Mouse (Mus musculus) embryonic facial prominence, embryonic 15.5 days (tissue): ENCODE results near the gene Tmem50b. TPM values are rescaled to one million over a fixed set of nuclear protein-coding genes. Genes with fewer than 3 reads are reported as not detected.

Experiments
- ATAC-seq: fragments of 200-750 bp; cut with Nextera tagmentation; 2 replicates; pipeline ENCODE4 v1.8.0; 2017; ENCODE audit warnings: low read depth, moderate TSS enrichment; ENCODE audit not compliant: insufficient number of reproducible peaks, low FRiP score, low TSS enrichment
- H3K27ac ChIP-seq: fragments of 300-500 bp; sonication (generic); replicated peaks from 2 replicates; pipeline ENCODE4 v1.5.1; 2015; ENCODE audit warnings: mild to moderate bottlenecking, inconsistent platforms
- H3K27me3 ChIP-seq: fragments of 300-500 bp; sonication (generic); 2 replicates; pipeline ENCODE4 v1.6.1; 2015; ENCODE audit warnings: inconsistent platforms
- H3K36me3 ChIP-seq: fragments of 300-500 bp; sonication (generic); 2 replicates; pipeline ENCODE4 v1.6.1; 2015; ENCODE audit warnings: mild to moderate bottlenecking, inconsistent platforms
- H3K4me1 ChIP-seq: fragments of 300-500 bp; sonication (generic); 2 replicates; pipeline ENCODE4 v1.6.1; 2015; ENCODE audit warnings: inconsistent platforms
- H3K4me2 ChIP-seq: fragments of 300-500 bp; sonication (generic); replicated peaks from 2 replicates; pipeline ENCODE4 v1.6.1; 2015; ENCODE audit warnings: mild to moderate bottlenecking, inconsistent platforms
- H3K4me3 ChIP-seq: fragments of 300-500 bp; sonication (generic); replicated peaks from 2 replicates; pipeline ENCODE4 v1.5.1; 2015; ENCODE audit warnings: mild to moderate bottlenecking, inconsistent platforms
- H3K9ac ChIP-seq: fragments of 300-500 bp; sonication (generic); 2 replicates; pipeline ENCODE4 v1.6.1; 2015; ENCODE audit warnings: inconsistent platforms
- H3K9me3 ChIP-seq: fragments of 300-500 bp; sonication (generic); replicated peaks from 2 replicates; pipeline ENCODE4 v1.6.1; 2016; ENCODE audit warnings: inconsistent platforms
- WGBS: fragments of 180-500 bp; shearing (Covaris S2); methylation state at CpG from one replicate; pipeline ENCODE4 v1.1.7; 2015; 5-methylcytosine and 5-hydroxymethylcytosine counted together
- polyA plus RNA-seq: library from polyadenylated mRNA; unstranded; fragments of >200 nt; fragmentation: Nextera tagmentation; extraction: Ambion mirVana; gene quantifications from 2 replicates; pipeline ENCODE4 v1.2.1, GENCODE M21; 2015

Gene Tmem50b
- polyA plus RNA-seq, 1 experiment from 2014 or later, result 50.9 TPM

- H3K4me1 ChIP-seq, result peaks cover 44% of the 10 kb centered on the region
- H3K27ac ChIP-seq, result no peak overlapping the region
- H3K36me3 ChIP-seq, result no peaks in the 10 kb centered on the region
- H3K9me3 ChIP-seq, result no peaks in the 10 kb centered on the region
- no peaks in the 10 kb centered on the region for H3K27me3 ChIP-seq
- H3K4me3 ChIP-seq, result peak overlapping the region; percentile 16
- H3K4me2 ChIP-seq, result peak overlapping the region; percentile 60; the same call in 1 of the 2 replicates
- WGBS, result 69% methylated on average over 2 of the region's 2 CpGs
- no peak overlapping the region for H3K9ac ChIP-seq
- ATAC-seq, result no peak
Measured at GRCm38 (mm10) chr16:91548996-91549395, 48.6 kb downstream of the Tmem50b start.

GRCm38 (mm10) chr16:91548586-91548985 lies 49.0 kb downstream of the Tmem50b start:
- WGBS, result 44% methylated on average over 5 of the region's 5 CpGs
- Histone ChIP-seq H3K9me3 (no peaks in the 10 kb centered on the region), H3K4me2 (peak overlapping the region; percentile 60; the same call in 1 of the 2 replicates), H3K36me3 (no peaks in the 10 kb centered on the region), H3K9ac (no peak overlapping the region), H3K4me1 (peaks cover 40% of the 10 kb centered on the region), H3K27ac (no peak overlapping the region), H3K4me3 (peak overlapping the region; percentile 16), H3K27me3 (no peaks in the 10 kb centered on the region)
- ATAC-seq, result no peak

- Histone ChIP-seq H3K4me3 (peak overlapping the region; percentile 94), H3K36me3 (no peaks in the 10 kb centered on the region), H3K4me1 (peaks cover 35% of the 10 kb centered on the region), H3K27me3 (no peaks in the 10 kb centered on the region), H3K27ac (no peak overlapping the region), H3K9me3 (no peaks in the 10 kb centered on the region), H3K4me2 (peak overlapping the region; percentile 60), H3K9ac (peak overlapping the region; percentile 83; the same call in 1 of the 2 replicates)
- WGBS, result 32% methylated on average over 5 of the region's 5 CpGs
- ATAC-seq, result no peak
Measured at GRCm38 (mm10) chr16:91547974-91548373, 49.6 kb downstream of the Tmem50b start.

- no peaks in the 10 kb centered on the region for H3K36me3 ChIP-seq
- H3K9me3 ChIP-seq, result no peaks in the 10 kb centered on the region
- H3K9ac ChIP-seq, result peak within 1 kb of the TSS; percentile 83
- peak within 1 kb of the TSS; percentile 83 for H3K27ac ChIP-seq
- peak within 1 kb of the TSS; percentile 60 for H3K4me2 ChIP-seq
- under 1% methylated on average over 47 of the region's 74 CpGs for WGBS
- H3K27me3 ChIP-seq, result no peaks in the 10 kb centered on the region
- ATAC-seq, result peak; percentile 87
- peak within 1 kb of the TSS; percentile 94 for H3K4me3 ChIP-seq
- H3K4me1 ChIP-seq, result peaks cover 35% of the 10 kb centered on the region
Measured at GRCm38 (mm10) chr16:91546836-91547741, 50.5 kb downstream of the Tmem50b start, which contains the start of gene Ifngr2. TSS of gene Ifngr2 (plus strand) at chr16:91547072.

- Histone ChIP-seq H3K36me3 (no peaks in the 10 kb centered on the region), H3K9me3 (no peaks in the 10 kb centered on the region), H3K27ac (peak overlapping the region; percentile 83), H3K4me2 (peak overlapping the region; percentile 60), H3K4me1 (peaks cover 41% of the 10 kb centered on the region), H3K27me3 (no peaks in the 10 kb centered on the region), H3K4me3 (peak overlapping the region; percentile 94), H3K9ac (peak overlapping the region; percentile 83; the same call in 1 of the 2 replicates)
- 22% methylated on average over 14 of the region's 14 CpGs for WGBS
- ATAC-seq, result peak; percentile 39
Measured at GRCm38 (mm10) chr16:91546391-91546835, 51.2 kb downstream of the Tmem50b start.

- Histone ChIP-seq H3K4me1 (peaks cover 42% of the 10 kb centered on the region), H3K9me3 (no peaks in the 10 kb centered on the region), H3K9ac (no peak overlapping the region), H3K4me2 (peak overlapping the region; percentile 60; the same call in 1 of the 2 replicates), H3K27ac (peak overlapping the region; percentile 83; the same call in 1 of the 2 replicates), H3K4me3 (no peak overlapping the region), H3K36me3 (no peaks in the 10 kb centered on the region), H3K27me3 (no peaks in the 10 kb centered on the region)
- peak; percentile 41; the same call in 1 of the 2 replicates for ATAC-seq
- 57% methylated on average over 10 of the region's 10 CpGs for WGBS
Measured at GRCm38 (mm10) chr16:91545597-91546281, 51.9 kb downstream of the Tmem50b start.

- H3K4me3 ChIP-seq, result no peak overlapping the region
- H3K4me2 ChIP-seq, result no peak overlapping the region
- WGBS, result 88% methylated on average over 1 of the region's 1 CpGs
- no peak for ATAC-seq
- H3K27me3 ChIP-seq, result no peaks in the 10 kb centered on the region
- no peak overlapping the region for H3K9ac ChIP-seq
- no peaks in the 10 kb centered on the region for H3K36me3 ChIP-seq
- peaks cover 30% of the 10 kb centered on the region for H3K4me1 ChIP-seq
- H3K27ac ChIP-seq, result no peak overlapping the region
- H3K9me3 ChIP-seq, result no peaks in the 10 kb centered on the region
Measured at GRCm38 (mm10) chr16:91543619-91544018, 54.0 kb downstream of the Tmem50b start.

GRCm38 (mm10) chr16:91541573-91542081 lies 56.0 kb downstream of the Tmem50b start:
- 26% methylated on average over 10 of the region's 10 CpGs for WGBS
- Histone ChIP-seq H3K9ac (no peak overlapping the region), H3K27ac (no peak overlapping the region), H3K4me1 (peaks cover 19% of the 10 kb centered on the region), H3K9me3 (no peaks in the 10 kb centered on the region), H3K27me3 (no peaks in the 10 kb centered on the region), H3K4me3 (no peak overlapping the region), H3K36me3 (no peaks in the 10 kb centered on the region), H3K4me2 (peak overlapping the region; percentile 32)
- no peak for ATAC-seq

- 39% methylated on average over 9 of the region's 9 CpGs for WGBS
- no peak for ATAC-seq
Measured at GRCm38 (mm10) chr16:91538513-91538912, 59.1 kb downstream of the Tmem50b start.

GRCm38 (mm10) chr16:91538051-91538450 lies 59.5 kb downstream of the Tmem50b start:
- H3K4me2 ChIP-seq, result no peak overlapping the region
- no peaks in the 10 kb centered on the region for H3K27me3 ChIP-seq
- peak overlapping the region; percentile 24; the same call in 1 of the 2 replicates for H3K27ac ChIP-seq
- no peak overlapping the region for H3K4me3 ChIP-seq
- H3K9me3 ChIP-seq, result no peaks in the 10 kb centered on the region
- no peak overlapping the region for H3K9ac ChIP-seq
- 59% methylated on average over 6 of the region's 6 CpGs for WGBS
- H3K4me1 ChIP-seq, result 0 out of 2 replicates have a peak, but pooled peaks cover 6% of the 10 kb centered on the region
- no peak for ATAC-seq
- H3K36me3 ChIP-seq, result no peaks in the 10 kb centered on the region

More at GRCm38 (mm10) chr16:91538513-91538912, 59.1 kb downstream of the Tmem50b start:
- 0 out of 2 replicates have a peak, but pooled peaks cover 6% of the 10 kb centered on the region for H3K4me1 ChIP-seq
- no peaks in the 10 kb centered on the region for H3K9me3 ChIP-seq
- no peak overlapping the region for H3K9ac ChIP-seq
- peak overlapping the region; percentile 24; the same call in 1 of the 2 replicates for H3K27ac ChIP-seq
- H3K4me2 ChIP-seq, result no peak overlapping the region
- H3K4me3 ChIP-seq, result no peak overlapping the region
- no peaks in the 10 kb centered on the region for H3K36me3 ChIP-seq
- H3K27me3 ChIP-seq, result no peaks in the 10 kb centered on the region

GRCm38 (mm10) chr16:91537065-91537464 lies 60.5 kb downstream of the Tmem50b start:
- 79% methylated on average over 3 of the region's 3 CpGs for WGBS
- no peak overlapping the region for H3K9ac ChIP-seq
- H3K9me3 ChIP-seq, result no peaks in the 10 kb centered on the region
- H3K4me3 ChIP-seq, result no peak overlapping the region
- no peaks in the 10 kb centered on the region for H3K27me3 ChIP-seq
- no peaks in the 10 kb centered on the region for H3K36me3 ChIP-seq
- no peak overlapping the region for H3K27ac ChIP-seq
- no peak overlapping the region for H3K4me2 ChIP-seq
- no peak for ATAC-seq
- H3K4me1 ChIP-seq, result 0 out of 2 replicates have a peak, but pooled peaks cover 6% of the 10 kb centered on the region
